Mouse (Mus musculus): Measurements from ENCODE around the gene Acta2. TPM values are rescaled to one million over a fixed set of nuclear protein-coding genes. Genes with fewer than 3 reads are reported as not detected.

The Acta2 gene
- polyA plus RNA-seq, 1 experiment: not detected

DNA sequence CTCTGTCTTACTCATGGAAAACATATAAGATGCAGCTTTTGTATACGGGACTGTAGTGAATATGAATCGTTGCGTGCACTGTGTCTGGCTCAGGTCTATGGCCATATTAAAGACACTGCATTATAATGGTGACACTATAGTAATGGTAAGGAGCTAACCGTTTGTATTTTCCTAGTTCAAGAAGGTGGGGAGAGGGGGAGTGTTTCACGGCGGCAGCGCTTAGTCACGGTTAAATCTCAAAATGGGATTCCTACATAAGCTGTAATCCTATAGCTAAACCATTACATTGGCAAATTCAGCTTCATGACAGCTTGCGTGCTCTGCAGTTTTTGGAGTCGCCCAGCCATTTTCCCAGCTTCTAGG lies 63.8 kb downstream of the Acta2 start:
- Histone ChIP-seq H3K27ac (ENCODE audit: insufficient read depth, low read depth, low read length) (no peak overlapping the region), H3K4me1 (ENCODE audit: control insufficient read depth, insufficient read depth, low read length) (0 out of 2 replicates have a peak, but pooled peaks cover 6% of the 10 kb centered on the region)
- WGBS: 26% methylated on average over 10 of the region's 10 CpGs

More for the DNA sequence above, 63.8 kb downstream of the Acta2 start:
- no peak for TF ChIP-seq POLR2A (IDR thresholded peaks at IDR 0.05; ENCODE audit: insufficient read depth, low read depth, low read length)
- TF ChIP-seq CTCF (IDR thresholded peaks at IDR 0.05; ENCODE audit: insufficient read depth, low read depth, low read length): no peak
- H3K4me3 ChIP-seq (ENCODE audit: insufficient read depth, low read depth, low read length): peak overlapping the region; percentile 66

Other genes with a start within 250 kb of the Acta2 start
- not detected in 2 replicates for gene Lipk, start 247.3 kb downstream of the Acta2 start, polyA plus RNA-seq (2012; ENCODE audit: insufficient read depth, insufficient read length, low replicate concordance, missing spikeins)
- not detected in 2 replicates for gene Lipn, start 188.2 kb downstream of the Acta2 start, polyA plus RNA-seq (2012; ENCODE audit: insufficient read depth, insufficient read length, low replicate concordance, missing spikeins)
- gene Lipm, start 154.7 kb downstream of the Acta2 start, polyA plus RNA-seq (2012; ENCODE audit: insufficient read depth, insufficient read length, low replicate concordance, missing spikeins): not detected in 2 replicates
- not detected in 2 replicates for gene Ankrd22, start 89.5 kb downstream of the Acta2 start, polyA plus RNA-seq (2012; ENCODE audit: insufficient read depth, insufficient read length, low replicate concordance, missing spikeins)
- not detected in 2 replicates for gene Stambpl1, start 63.4 kb downstream of the Acta2 start, polyA plus RNA-seq (2012; ENCODE audit: insufficient read depth, insufficient read length, low replicate concordance, missing spikeins)
- gene Fas, start 35.1 kb upstream of the Acta2 start, polyA plus RNA-seq (2012; ENCODE audit: insufficient read depth, insufficient read length, low replicate concordance, missing spikeins): not detected in 2 replicates
- not detected in 2 replicates for gene Ch25h, start 219.6 kb upstream of the Acta2 start, polyA plus RNA-seq (2012; ENCODE audit: insufficient read depth, insufficient read length, low replicate concordance, missing spikeins)

Data from olfactory bulb, adult 2 months (tissue).